Mouse (Mus musculus) left cerebral cortex, postnatal 4 days (tissue): ENCODE measurements at regions not wholly inside any gene's neighbourhood (a gene's known extent, or its start where the extent isn't known, plus 50 kb on each side); places are given as distances from the start of the nearest gene placed in this dataset.
A peak's percentile ranks its signal among the peaks of the same experiment; 100 is the strongest.

Experiments used
- DNase-seq: peaks from one replicate; pipeline ENCODE4 v3.0.0-alpha.2; 2022
- intact Hi-C: fragments of 180-260 bp; cut with DNase I; formaldehyde crosslinking; loops from one replicate; pipeline ENCODE4 v1.15.1; 2025

DNA sequence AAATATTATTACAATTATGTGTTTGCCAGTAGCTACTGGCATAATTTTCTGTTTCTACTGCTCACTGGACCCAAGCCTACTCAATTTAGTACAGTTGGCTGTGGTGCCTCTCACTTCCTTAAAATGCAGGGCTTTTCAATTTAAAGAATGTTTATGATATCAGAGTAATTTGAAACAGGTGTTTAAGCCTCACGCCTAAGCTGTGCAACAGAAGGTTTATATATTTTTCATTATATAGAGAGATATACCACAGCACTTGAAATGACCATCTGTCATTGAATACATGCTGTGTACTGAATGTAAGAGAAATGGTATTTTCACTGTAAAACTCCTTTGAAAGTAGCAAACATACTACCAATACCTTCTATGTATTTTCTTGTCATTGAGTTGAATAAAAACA lies 376.8 kb downstream of the Otol1 start:
- DNase-seq = no peak
- intact Hi-C loops = no loop called here

DNA sequence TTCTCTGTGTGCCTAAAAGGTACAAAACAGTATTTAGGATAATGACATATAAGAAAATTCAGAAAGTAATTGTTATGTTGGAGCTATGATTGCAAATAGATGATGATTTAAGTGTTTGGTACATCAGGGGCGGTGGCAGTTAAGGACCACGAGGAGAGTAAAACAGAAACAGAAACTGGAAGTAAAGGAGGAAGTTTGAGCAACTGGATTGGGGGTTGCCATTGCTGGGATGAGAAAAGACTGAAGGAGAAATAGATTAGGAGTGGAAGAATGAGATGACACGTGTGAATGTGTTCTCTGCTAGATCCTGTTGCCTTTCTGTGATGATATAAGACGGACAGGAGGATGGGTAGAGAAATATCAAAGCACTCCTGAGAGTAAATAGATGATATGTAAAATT lies 378.5 kb downstream of the Otol1 start:
- intact Hi-C loops = no loop called here

DNA sequence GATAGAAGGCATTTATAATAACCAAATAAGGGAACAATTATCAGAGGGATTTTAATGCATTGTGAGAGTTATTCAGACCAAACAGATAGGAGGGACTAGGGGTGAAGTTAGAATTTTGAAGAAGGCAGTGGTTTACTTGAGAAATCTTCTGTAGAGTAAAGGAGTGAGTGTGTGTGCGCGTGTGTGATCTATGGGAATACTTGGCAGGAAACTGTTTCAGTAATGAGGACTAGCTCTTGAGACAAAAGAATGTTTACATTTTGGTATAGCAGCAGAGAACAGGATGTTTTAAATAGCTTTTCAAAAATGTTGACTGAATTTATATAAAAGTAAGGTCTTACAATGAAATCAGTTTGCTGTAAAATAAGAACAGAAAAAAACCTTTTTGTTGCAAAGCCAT lies 393.8 kb downstream of the Otol1 start:
- DNase-seq = no peak
- intact Hi-C loops = no loop called here

More for the DNA sequence above, 378.5 kb downstream of the Otol1 start:
- no peak for DNase-seq

DNA sequence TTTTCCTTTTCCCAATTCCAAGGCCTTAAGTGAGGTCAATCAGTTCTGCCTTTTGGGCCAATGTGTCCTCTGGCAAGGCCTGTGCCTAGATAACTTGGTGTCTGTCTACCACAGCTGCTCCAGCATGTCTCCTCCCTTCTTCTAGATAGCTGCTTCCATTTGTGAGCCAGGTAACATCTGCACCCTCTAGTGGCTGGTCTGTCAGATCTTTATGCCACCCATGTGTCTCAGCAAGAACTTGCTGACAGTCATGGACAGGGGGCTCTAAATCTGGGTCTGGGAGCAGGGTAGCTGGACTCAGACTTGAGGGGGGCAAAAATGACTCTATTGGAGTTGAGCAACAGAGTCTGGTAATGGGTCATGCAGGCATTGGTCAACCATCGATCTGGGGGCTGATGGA lies 399.2 kb downstream of the Otol1 start:
- DNase-seq = peak; percentile 2
- intact Hi-C loops = no loop called here

DNA sequence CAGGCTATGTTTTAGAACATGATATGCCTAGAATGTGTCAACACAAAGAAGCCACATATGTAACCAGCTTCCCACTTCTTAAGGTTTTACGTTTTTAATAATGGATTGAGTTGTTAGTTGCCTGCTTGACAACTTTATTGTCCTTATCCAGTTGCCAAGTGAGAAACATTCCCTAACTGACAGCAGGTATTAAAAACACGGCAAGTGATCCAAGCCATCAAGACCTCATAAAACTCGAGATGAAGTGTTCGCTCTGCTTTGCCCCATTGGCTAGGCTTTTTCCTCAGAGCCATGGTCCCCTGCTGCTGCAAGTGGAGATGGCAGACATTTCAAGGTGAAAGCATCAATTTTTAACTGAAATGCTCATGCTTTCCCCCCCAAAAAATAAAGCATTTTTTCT lies 410.9 kb downstream of the Otol1 start:
- intact Hi-C loops = no loop called here
- DNase-seq = no peak

DNA sequence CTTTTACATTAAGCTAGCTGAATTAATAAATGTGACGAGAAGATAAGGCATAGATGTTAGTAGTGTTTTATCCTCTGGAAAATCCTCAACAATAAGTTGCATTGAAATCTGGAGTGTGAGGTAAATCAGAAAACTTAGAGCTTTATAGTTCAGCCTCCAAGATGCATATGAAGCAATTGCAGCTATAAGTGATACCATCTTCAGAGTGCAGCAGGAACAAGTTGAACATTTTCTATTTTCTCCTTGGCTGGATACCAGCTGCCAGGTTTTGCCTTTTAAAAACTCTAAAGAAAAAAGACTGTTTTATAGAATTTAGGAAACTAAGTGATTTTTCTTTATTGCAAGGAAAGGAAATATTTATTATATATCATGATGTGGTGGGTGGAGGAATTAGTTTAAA lies 414.6 kb downstream of the Otol1 start:
- no peak for DNase-seq
- intact Hi-C loops = no loop called here

DNA sequence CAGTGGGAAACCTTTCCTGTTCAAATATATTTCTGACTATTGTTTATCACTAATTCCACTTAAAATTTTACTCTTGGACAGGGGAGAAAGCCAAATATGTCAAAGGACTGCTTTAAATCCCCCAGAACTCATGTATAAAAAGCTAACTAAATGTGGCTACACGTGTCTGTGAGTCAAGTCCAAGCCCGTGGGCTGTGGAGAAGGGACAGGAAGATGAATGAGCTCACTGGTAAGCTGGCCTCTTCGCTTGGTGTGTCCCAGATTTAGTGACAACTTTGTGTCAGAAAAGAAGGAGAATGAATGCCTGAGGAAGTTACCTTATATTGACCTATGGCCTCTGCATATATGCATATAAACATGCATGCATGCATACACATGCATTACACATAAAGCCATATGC lies 415.3 kb downstream of the Otol1 start:
- intact Hi-C loops = no loop called here
- DNase-seq = no peak

DNA sequence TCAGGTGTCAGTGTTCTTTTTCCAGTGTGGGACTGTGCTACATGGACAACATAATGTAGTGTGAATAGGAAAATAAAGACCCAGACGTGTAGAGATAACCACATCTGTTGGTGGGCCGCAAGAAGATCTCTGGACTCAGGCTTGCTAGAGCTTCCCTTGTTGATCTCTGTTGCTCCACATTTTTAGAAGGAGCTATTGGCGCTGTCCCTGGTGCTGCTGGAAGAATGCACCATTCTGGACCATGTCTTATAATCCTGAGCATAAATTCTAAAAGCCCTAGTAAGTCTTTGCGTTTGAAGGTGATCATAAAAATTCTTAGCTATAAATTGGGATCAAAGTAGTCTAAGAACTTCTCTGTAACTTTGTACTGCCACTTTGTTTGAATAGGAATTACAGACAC lies 429.3 kb downstream of the Otol1 start:
- intact Hi-C loops = no loop called here
- no peak for DNase-seq

DNA sequence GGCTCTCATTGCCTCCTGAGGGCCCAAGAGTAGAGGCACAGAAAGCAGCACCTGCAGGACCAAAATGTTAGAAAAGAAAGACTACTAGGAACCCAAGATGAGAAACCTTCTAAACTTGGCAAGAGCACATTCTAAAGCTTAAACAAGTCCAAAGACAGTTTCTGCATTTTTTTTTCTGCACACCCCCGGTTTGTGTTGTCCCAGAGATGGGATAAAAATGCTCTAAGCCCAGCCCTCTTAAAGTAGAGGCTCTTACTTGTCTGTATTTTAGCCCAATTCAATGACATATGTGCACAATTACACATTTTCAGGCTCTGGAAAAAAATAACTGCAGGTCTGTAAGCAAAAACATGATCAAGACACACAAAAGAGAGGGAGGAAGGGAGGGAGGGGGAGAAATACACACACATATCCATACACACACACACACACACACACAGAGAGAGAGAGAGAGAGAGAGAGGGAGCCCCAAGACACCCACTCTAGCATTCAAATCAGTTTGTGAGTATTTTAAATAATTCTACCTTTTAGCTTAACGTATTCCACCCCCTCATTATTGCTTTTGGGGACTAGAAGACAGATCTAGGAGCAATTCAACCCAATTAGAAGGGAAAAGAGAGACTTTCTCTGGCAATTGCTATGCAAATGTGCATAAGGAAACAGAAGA lies 449.9 kb downstream of the Otol1 start:
- intact Hi-C loops = no loop called here
- no peak for DNase-seq

DNA sequence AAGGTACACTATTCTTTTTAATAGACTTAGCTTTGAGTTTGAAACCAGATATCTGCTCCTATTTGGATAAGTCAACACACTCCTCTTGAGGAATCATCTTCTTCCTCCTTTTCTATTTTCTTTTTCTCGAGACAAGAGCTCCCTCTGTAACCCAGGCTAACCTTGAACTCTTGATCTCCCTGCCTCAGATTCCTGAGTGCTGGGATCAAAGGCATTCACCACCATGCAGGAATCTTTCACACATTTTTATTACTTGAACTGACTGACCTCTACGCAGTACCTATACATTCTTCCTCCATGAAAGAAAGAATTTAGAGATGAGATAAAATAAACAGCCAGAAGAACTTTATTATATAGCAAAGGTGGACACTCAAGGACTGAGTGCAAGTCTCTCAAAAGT lies 453.4 kb downstream of the Otol1 start:
- DNase-seq = no peak
- intact Hi-C loops = no loop called here

DNA sequence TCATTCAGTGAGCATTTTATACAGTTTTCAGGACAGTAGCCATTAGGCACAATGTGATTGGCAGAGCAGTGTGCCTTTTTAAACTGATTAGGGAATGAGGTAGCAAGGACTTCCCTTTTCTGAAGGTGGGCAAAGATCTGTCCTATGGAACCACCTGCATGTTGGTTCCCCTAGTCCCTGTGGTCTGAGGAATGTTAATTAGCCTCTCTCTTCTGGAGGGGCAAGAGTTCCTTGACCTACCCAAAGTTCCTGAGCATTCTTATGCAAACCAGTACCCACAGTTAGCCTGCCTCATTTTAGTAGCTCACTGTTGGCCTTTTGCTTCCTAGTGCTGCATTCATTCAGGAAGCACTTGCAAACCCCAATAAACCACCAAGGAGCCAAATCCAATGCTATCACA lies 455.8 kb downstream of the Otol1 start:
- no peak for DNase-seq
- intact Hi-C loops = no loop called here

DNA sequence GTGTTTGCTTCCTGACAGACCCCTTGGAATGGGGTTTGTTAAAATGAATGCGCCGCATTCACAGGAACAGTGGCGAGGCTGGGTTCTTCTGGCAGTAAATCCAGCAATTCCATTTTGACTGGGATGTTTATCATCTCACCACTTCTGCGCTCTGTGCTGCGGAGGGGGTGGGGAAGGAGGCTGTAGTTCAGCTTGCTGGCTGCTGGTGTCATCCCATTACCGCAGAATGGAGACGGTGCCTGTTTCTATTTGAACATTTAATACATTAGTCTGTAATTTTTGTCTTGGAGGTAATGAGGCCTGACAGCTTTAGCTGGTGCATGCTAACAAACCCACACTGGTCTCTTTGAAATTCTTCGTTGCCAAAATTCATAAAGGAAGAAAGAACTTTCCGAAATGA lies 475.1 kb downstream of the Otol1 start:
- DNase-seq = peak; percentile 79
- intact Hi-C loops = loop anchor here (10.0 kb wide), 1 partner anchor 378 kb away; no protein-coding TSS in a partner anchor

DNA sequence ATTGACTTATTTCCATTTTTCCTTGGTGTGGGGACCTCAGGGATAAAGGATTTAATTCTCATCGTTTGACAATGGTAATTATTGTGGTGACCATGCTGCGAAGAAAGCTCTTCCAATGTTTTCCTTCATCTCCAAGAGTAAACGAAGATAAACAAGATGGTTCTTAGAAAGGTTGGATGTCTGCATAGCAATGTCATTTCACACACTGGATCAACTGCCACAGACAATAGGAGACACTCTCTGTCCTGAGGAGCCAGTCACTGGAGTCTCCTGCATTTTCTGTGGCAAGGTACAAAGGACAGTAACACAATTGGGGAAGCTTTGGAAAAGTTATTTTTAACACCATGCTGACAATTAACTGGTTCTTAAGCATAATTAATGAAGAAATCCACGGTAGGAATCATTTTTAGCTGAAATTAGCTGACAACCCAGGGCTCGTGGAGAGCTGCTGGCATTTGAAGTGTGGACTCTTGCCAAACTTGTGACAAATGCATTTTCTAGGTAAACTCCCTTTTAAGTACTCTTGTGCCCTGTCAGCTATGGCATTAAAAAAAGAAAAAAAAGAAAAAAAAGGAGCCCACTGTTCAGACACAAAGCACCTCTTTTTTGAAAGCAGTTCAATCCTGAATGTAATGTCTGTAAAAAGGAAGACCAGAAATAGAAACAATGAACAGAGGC lies 475.8 kb downstream of the Otol1 start:
- intact Hi-C loops = loop anchor here (10.0 kb wide), 1 partner anchor 378 kb away; no protein-coding TSS in a partner anchor
- peak; percentile 5 for DNase-seq

DNA sequence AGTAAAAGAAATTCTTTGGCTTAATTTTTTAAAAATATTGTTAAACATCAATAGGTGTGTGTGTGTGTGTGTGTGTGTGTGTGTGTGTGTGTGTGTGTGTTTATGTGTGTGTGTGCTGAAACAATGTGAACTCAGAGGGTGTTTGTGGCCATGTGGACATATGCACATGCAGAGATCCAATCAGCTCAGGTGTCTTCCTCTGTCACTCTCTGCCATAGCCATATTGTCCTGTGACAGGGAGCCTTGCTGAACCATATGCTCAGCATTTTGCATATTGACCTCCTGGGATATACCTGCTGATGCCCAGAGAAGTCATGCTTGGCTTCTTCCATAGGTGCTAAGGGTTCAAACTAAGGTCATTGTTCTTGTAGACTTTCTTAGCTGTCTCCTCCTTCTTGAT lies 489.0 kb downstream of the Otol1 start:
- intact Hi-C loops = no loop called here
- DNase-seq = peak; percentile 10

DNA sequence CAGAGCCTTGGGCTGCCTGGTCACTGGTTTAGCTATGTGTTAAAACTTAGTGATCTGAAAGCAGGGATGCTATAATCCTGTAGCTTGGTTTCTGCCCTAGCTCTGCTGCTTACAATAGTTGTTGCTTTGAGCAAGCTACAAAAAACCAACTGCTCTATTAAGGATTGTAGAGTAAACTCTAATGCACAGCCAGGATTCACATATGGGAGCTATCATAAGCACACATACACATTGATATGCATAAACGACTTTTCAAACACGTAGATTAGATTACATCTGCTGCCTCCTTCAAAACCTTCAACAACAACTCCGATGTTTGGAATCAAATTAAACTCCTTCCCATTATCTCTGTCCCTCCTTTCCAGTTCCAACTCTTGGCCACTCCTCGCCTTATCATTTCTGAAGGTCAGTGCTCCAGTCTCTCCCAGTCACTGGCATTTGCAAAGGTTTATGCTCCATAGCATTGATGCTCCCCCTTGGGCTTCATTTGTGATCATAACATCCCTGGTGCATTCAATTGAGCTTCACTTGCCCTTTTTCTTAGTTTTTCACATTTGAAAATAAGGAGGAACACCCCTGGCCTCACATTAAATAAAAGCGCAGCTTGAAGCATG lies 492.9 kb downstream of the Otol1 start:
- intact Hi-C loops = no loop called here
- no peak for DNase-seq

DNA sequence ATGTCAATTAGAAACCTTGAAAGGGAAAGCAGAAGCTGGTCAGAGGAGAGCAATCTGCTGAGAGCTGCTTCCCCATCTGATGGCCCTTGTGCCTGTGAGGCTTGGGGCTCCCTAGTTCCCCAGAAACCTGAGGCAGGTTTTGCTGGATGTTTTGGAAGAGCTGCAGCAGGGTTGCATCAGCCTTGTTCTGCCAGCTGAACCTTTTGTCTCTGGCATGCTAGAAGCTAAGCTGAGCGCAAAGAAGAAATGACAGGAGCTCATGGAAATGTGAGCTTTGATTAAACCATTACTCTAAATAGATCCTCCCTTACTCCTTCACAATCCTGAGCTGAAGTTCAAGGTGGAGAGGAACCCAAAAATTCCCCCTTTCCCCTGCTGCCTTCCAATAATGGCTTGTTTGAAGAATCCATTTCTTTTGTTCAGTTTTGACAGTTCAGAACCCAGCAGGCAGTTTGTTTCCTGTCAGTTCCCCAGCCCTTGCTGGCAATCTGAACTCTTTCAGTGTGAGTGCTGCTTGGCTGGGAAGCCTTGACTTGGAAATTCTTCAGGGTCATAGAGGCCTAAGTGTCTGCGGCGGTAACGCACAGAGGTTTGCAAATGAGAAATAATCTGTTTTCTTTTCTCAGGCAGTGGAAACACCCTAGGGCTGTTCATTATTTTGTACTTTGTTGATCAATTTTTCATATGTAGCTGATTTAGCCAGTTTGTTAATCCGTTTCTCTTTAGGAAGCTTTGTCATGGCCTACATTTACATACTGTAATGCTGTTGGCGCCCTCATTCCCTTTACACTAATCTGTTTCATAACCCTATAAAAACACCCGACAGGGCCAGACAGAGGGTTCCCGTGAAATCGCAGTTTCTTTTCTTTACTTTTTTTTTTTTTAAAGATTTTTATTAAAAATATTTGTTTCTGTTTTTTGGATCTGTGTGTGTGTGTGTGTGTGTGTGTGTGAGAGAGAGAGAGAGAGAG lies 493.9 kb downstream of the Otol1 start:
- DNase-seq = peak; percentile 18
- intact Hi-C loops = no loop called here

DNA sequence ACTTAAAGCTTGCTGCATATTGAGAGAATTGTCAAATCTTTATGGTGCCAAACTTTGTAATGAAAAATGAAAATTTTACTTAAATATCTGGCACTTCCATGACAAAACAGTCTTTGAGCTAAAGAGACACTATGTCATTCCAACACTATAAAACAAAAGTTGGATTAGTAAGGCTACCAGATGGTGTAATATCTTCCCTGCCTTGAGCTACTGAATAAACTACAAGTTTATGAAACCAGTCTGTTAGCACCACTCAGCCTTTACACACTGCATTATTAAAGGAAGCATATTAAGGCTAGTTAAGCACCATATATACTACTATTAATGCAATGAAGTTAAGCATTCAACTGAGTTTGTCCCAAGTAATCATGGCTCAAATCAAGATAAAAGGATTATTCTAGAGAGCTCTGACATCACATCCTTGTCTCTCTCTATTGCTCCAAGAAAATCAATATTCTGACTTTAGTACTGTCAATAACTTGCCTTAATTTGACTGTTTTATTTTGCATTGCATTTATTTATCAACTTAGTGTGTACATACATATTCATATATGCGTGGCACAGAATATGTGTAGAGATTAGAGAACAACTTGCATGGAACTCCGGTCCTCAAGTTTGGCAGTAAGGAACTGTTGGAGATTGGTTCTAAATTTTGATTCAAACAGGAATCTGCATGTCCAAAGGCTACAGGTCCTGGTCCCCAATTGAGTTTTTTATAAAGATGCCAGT lies 526.3 kb downstream of the Otol1 start:
- intact Hi-C loops = no loop called here
- DNase-seq = no peak

DNA sequence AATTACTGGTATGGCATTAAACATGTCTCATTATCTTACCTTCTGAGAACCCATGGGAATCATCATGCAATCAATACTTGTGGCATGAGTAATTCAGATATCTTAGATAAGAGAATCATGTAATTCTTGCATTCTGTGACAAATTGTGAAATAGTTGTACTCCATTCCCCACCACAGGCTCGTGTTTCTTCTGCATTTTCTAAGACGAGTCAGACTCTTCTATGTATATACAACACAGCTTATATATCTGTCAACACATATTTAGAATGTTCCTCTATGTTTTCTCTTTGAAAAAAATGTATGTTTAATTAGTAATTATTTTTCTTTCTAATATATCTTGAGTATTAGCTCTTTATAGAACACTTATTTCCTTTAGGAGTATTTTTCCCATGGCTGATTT lies 527.7 kb downstream of the Otol1 start:
- DNase-seq = no peak
- intact Hi-C loops = no loop called here

DNA sequence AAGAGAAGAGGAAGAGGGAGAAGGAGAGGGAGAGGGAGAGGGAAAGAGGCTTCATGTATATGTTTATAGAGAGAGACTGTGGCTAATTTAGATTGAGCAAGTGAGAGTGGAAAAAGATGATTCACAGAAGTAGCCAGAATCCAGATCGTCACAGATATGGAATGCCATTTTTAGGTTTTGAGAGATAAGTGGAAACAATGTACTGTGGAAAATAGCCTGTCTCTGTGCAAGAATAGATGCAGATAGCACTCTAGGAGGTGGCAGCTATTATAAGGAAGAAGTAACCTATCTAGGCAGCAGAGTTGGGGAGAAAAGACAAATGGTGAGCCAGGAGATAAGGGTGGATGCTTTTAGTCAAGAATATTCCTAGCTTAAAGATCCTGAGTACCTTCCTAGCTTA lies 536.5 kb downstream of the Otol1 start:
- intact Hi-C loops = no loop called here
- DNase-seq = no peak

DNA sequence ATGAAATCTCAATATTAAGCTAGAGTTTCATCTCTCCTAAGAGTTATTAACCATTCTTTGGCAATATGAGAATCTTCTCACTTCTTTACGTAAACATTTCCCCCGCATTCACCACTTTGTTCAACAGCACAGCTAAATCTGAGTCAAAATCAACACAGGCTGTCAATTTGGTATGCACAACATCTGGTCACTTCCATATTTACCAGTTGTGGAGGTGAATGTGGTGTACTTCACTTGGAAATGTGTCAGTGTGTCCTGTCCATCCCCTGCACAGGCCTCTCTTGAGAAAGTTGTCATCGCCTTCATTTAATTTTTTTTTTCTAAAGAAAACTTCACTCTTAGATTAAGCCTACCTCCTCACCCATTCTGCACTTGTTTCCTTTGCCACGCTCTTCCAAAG lies 550.4 kb downstream of the Otol1 start:
- intact Hi-C loops = no loop called here
- DNase-seq = no peak
